Comparison of ENCODE assay signal across 8 mouse cellular contexts in the genomic region with DNA sequence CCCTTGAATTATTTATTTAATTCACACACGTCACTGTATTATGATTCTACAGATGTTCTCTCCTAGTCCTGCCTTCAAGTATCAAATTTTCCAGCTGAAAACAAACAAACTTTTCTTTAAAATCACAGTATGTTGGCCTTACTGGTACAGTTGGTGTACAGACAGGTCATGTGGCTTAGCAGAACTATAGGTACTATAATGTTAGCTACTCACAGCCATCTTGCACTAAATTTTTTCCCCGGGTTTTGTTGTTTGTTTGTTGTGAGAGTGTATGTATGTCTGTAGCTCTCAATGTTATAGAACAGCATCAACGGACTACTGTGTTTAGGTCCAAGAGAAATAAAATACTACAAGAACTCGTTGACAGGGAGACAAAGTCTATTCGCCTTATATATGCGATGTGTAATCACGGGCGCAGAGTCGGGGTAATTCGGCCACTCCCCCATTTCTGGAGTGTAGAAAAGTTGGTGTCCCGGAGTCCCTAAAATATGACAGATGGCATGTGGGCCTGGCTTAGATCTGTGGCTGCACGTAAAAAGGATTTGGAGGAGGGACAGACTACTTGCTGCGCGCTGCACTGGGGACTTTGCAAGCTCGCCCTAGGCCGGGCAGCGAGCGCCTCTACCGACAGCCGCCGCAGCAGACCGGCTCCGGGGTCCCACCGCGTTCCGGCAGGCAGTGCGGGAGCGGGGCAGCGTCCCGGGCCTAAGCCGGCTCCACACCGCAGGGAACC. TPM values are rescaled to one million over a fixed set of nuclear protein-coding genes. Genes with fewer than 3 reads are reported as not detected.
DNase-seq lines count a peak whose midpoint lies in the region; ATAC-seq and TF ChIP-seq lines count a peak whose summit lies in the region.

No protein-coding gene starts in this region.

- no peak for TF ChIP-seq POLR2A in ES-Bruce4 (IDR thresholded peaks at IDR 0.05; ENCODE audit: insufficient read depth, low read length)
- no peak for TF ChIP-seq POLR2A in olfactory bulb, adult 2 months (IDR thresholded peaks at IDR 0.05; ENCODE audit: insufficient read depth, low read depth, low read length)

- TF ChIP-seq EP300 in ES-Bruce4 (IDR thresholded peaks at IDR 0.05; ENCODE audit: insufficient read depth, low read depth, low read length) = no peak

- no peaks in the 10 kb centered on the region for H3K27me3 ChIP-seq in heart, embryonic 12.5 days (replicated peaks)
- H3K27me3 ChIP-seq in ES-Bruce4 (ENCODE audit: control insufficient read depth, insufficient read depth, low read length, poor library complexity, severe bottlenecking) = no peaks in the 10 kb centered on the region
- H3K27me3 ChIP-seq in erythroblast, embryonic 14.5 days (ENCODE audit: control insufficient read depth) = no peaks in the 10 kb centered on the region
- H3K27me3 ChIP-seq in limb, embryonic 13.5 days = no peaks in the 10 kb centered on the region

- no peak for DNase-seq in heart, postnatal 4 days
- no peak for DNase-seq in right cerebral cortex, postnatal 10 days (ENCODE audit: low spot score in 2 of 2)
- no peak for DNase-seq in frontal cortex, postnatal 10 days (ENCODE audit: low spot score in 2 of 2)

- peak overlapping the region; percentile 80 for H3K9ac ChIP-seq in heart, embryonic 12.5 days
- H3K9ac ChIP-seq in ES-Bruce4 (ENCODE audit: low read depth, poor library complexity, severe bottlenecking) = peak overlapping the region; percentile 78
- H3K9ac ChIP-seq in limb, embryonic 13.5 days = peak overlapping the region; percentile 96

- 2% methylated on average over 29 of the region's 32 CpGs for WGBS in heart, embryonic 12.5 days
- 1% methylated on average over 32 of the region's 32 CpGs for WGBS in limb, embryonic 13.5 days
- under 1% methylated on average over 32 of the region's 32 CpGs for WGBS in olfactory bulb, adult 2 months

- H3K4me3 ChIP-seq in heart, embryonic 12.5 days = peak overlapping the region; percentile 72
- H3K4me3 ChIP-seq in ES-Bruce4 (ENCODE audit: low read depth, low read length) = peak overlapping the region; percentile 98
- peak overlapping the region; percentile 93 for H3K4me3 ChIP-seq in erythroblast, embryonic 14.5 days (replicated peaks)
- H3K4me3 ChIP-seq in limb, embryonic 13.5 days = peak overlapping the region; percentile 80
- peak overlapping the region; percentile 94 for H3K4me3 ChIP-seq in olfactory bulb, adult 2 months (ENCODE audit: insufficient read depth, low read depth, low read length)

- H3K27ac ChIP-seq in heart, embryonic 12.5 days (ENCODE audit: poor library complexity, severe bottlenecking) = peak overlapping the region; percentile 94
- H3K27ac ChIP-seq in ES-Bruce4 (ENCODE audit: insufficient read depth, low read length) = no peak overlapping the region
- peak overlapping the region; percentile 97 for H3K27ac ChIP-seq in limb, embryonic 13.5 days
- peak overlapping the region; percentile 97 for H3K27ac ChIP-seq in olfactory bulb, adult 2 months (ENCODE audit: insufficient read depth, low read depth, low read length)

- peak overlapping the region; percentile 58 for H3K4me2 ChIP-seq in heart, embryonic 12.5 days
- peak overlapping the region; percentile 70 for H3K4me2 ChIP-seq in limb, embryonic 13.5 days (replicated peaks)

- no peaks in the 10 kb centered on the region for H3K9me3 ChIP-seq in heart, embryonic 12.5 days (replicated peaks)
- H3K9me3 ChIP-seq in ES-Bruce4 (replicated peaks; ENCODE audit: control insufficient read depth, insufficient read depth, low read length, poor library complexity, severe bottlenecking) = peaks cover 2% of the 10 kb centered on the region; the same call in 1 of the 2 replicates
- H3K9me3 ChIP-seq in erythroblast, embryonic 14.5 days (ENCODE audit: control insufficient read depth, low read length) = no peaks in the 10 kb centered on the region
- no peaks in the 10 kb centered on the region for H3K9me3 ChIP-seq in limb, embryonic 13.5 days

- 0 out of 2 replicates have a peak, but pooled peaks cover 5% of the 10 kb centered on the region for H3K4me1 ChIP-seq in heart, embryonic 12.5 days (replicated peaks)
- H3K4me1 ChIP-seq in ES-Bruce4 (ENCODE audit: control insufficient read depth, insufficient read depth, low read length) = peaks cover 2% of the 10 kb centered on the region
- H3K4me1 ChIP-seq in erythroblast, embryonic 14.5 days (ENCODE audit: control insufficient read depth) = peaks cover 13% of the 10 kb centered on the region
- H3K4me1 ChIP-seq in limb, embryonic 13.5 days = peaks cover 5% of the 10 kb centered on the region
- no peaks in the 10 kb centered on the region for H3K4me1 ChIP-seq in olfactory bulb, adult 2 months (ENCODE audit: control insufficient read depth, insufficient read depth, low read length)

- H3K36me3 ChIP-seq in heart, embryonic 12.5 days = peaks cover 24% of the 10 kb centered on the region
- H3K36me3 ChIP-seq in ES-Bruce4 (ENCODE audit: control insufficient read depth, insufficient read depth, low read length, poor library complexity, severe bottlenecking) = peaks cover 9% of the 10 kb centered on the region
- peaks cover 20% of the 10 kb centered on the region for H3K36me3 ChIP-seq in erythroblast, embryonic 14.5 days (ENCODE audit: control insufficient read depth)
- peaks cover 27% of the 10 kb centered on the region for H3K36me3 ChIP-seq in limb, embryonic 13.5 days

- TF ChIP-seq CTCF in ES-Bruce4 (IDR thresholded peaks at IDR 0.05; ENCODE audit: low read depth, low read length) = no peak
- no peak for TF ChIP-seq CTCF in olfactory bulb, adult 2 months (IDR thresholded peaks at IDR 0.05; ENCODE audit: insufficient read depth, low read depth, low read length)

- ATAC-seq in heart, embryonic 12.5 days (ENCODE audit: insufficient number of reproducible peaks, low FRiP score) = peak; percentile 91
- peak; percentile 94 for ATAC-seq in limb, embryonic 13.5 days (ENCODE audit: low FRiP score, low read depth)

RNA-seq across cellular contexts. Expression of gene Ufl1, which starts 0.5 kb away (rescaled TPM):
- 29.8 and 32.4 TPM in 2 replicates for polyA plus RNA-seq in heart, embryonic 12.5 days (2016; fragmentation: Nextera tagmentation; extraction: Ambion mirVana)
- 10 to 100 TPM; 33.3 to 33.6 TPM for total RNA-seq in heart, postnatal 4 days (2021)
- polyA plus RNA-seq in ES-Bruce4 (2011; ENCODE audit: insufficient read depth, insufficient read length, low read depth, missing spikeins) = 40.4 and 49.2 TPM in 2 replicates
- polyA plus RNA-seq in erythroblast, embryonic 14.5 days (2012) = 0.03 and 0.04 TPM in 2 replicates
- 42.7 and 44.9 TPM in 2 replicates for polyA plus RNA-seq in limb, embryonic 13.5 days (2015; fragmentation: Nextera tagmentation; extraction: Ambion mirVana)
- not detected in 2 replicates for polyA plus RNA-seq in olfactory bulb, adult 2 months (2012; ENCODE audit: insufficient read depth, insufficient read length, low replicate concordance, missing spikeins)

RNA-seq across cellular contexts. Expression of gene Fhl5, which starts 38.4 kb away (rescaled TPM):
- polyA plus RNA-seq in heart, embryonic 12.5 days (2016; fragmentation: Nextera tagmentation; extraction: Ambion mirVana) = not detected in 2 replicates
- under 1 TPM in 1 of 2 experiments, not detected in 1; 0.23 TPM for total RNA-seq in heart, postnatal 4 days (2021)
- not detected in 2 replicates for polyA plus RNA-seq in ES-Bruce4 (2011; ENCODE audit: insufficient read depth, insufficient read length, low read depth, missing spikeins)
- polyA plus RNA-seq in erythroblast, embryonic 14.5 days (2012) = not detected in 2 replicates
- polyA plus RNA-seq in limb, embryonic 13.5 days (2015; fragmentation: Nextera tagmentation; extraction: Ambion mirVana) = not detected in 2 replicates
- not detected in 2 replicates for polyA plus RNA-seq in olfactory bulb, adult 2 months (2012; ENCODE audit: insufficient read depth, insufficient read length, low replicate concordance, missing spikeins)

Comparison
In these comparisons a context has a peak if more than half of its experiments do, and no peak if none do; other contexts are left out.
1. RNA of gene Ufl1, which starts 0.5 kb away (polyA plus RNA-seq): 40.4 to 49.2 TPM in ES-Bruce4, 42.7 to 44.9 TPM in limb, embryonic 13.5 days and 29.8 to 32.4 TPM in heart, embryonic 12.5 days; 0.03 to 0.04 TPM in erythroblast, embryonic 14.5 days and not detected in olfactory bulb, adult 2 months; every median in the first group is over 10 times any median in the second.
2. Peak in every context shown above with its lines, with median percentiles within 50 percentile points of each other: H3K4me3 ChIP-seq and H3K9ac ChIP-seq.